Mouse (Mus musculus): Measurements from ENCODE around the gene Stox2.

- TF ChIP-seq GATA1 (IDR thresholded peaks at IDR 0.05; ENCODE audit: low read length) (no peak), TAL1 (IDR thresholded peaks at IDR 0.05; ENCODE audit: low read length) (no peak)
Measured at GRCm38 (mm10) chr8:47482354-47483071, 36.4 kb upstream of the Stox2 start.

Measured in erythroblast, embryonic 14.5 days (primary cell).